Mouse (Mus musculus) urinary bladder, postnatal 14 days (tissue): ENCODE measurements around the gene Ppih.
"Not testable (repeated sequence)": the region's sequence is repeated elsewhere in the genome, so short reads cannot be mapped to it uniquely, and the experiment has no call there.

Experiments used
- DNase-seq: peaks from one replicate; pipeline ENCODE4 v3.0.0; 2021; ENCODE audit warnings: low spot score

Gene Ppih

DNA sequence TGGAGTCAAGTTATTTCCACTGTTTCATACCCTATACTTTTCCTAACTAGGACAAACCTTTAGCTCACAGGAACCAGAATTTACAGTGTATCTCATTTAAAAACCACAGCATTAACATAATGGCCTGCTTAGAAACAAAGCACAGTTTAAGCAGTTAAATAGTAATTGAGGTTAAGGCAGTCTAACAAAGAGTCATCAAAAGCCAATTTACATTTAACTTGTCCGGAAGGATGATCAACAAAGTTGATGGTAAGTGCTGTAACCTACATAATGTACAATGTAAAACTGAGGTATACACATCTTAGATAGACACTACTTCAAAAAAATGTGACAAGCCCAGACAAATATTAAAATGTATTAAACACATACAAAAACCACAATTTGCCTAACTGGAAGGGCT is 28.4 kb downstream of the Ppih start:
- DNase-seq: no peak

DNA sequence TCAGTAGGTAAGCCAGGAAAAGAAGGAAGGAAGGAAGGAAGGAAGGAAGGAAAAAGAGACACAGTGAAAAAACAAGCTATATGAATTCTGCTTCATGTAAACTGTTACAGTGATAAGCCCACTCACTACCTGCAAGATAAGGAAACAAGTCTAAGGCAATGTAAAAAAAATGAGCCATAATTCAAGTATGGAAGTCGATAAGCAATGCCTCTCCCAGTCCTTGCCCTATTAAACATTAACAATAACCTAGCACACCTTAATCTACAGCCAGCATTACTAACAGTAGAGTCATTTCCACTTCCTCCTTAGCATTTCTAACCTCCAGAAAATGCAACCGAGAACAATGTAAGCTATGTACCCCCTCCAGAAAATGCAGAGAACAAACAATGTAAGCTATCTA is 35.0 kb downstream of the Ppih start:
- no peak for DNase-seq

GRCm38 (mm10) chr4:119284861-119285260 is 35.5 kb downstream of the Ppih start:
- no peak for DNase-seq

GRCm38 (mm10) chr4:119278784-119279183 is 41.6 kb downstream of the Ppih start:
- DNase-seq: not testable (repeated sequence)

DNA sequence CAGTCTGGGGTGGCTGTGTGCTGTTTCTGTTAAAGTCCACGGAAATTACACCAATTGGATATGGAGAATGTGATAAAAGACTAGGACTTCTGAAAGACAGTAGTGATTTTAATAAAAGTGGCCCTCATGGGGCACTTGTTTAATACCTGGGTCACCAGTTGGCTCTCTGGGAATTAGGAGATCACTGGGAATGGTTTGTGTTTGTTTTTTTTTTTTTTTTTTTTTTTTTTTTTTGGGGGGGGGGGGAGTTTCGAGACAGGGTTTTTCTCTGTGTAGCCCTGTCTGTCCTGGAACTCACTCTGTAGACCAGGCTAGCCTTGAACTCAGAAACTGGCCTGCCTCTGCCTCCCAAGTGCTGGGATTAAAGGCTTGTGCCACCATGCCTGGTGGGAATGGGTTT is 44.6 kb downstream of the Ppih start:
- DNase-seq: no peak

DNA sequence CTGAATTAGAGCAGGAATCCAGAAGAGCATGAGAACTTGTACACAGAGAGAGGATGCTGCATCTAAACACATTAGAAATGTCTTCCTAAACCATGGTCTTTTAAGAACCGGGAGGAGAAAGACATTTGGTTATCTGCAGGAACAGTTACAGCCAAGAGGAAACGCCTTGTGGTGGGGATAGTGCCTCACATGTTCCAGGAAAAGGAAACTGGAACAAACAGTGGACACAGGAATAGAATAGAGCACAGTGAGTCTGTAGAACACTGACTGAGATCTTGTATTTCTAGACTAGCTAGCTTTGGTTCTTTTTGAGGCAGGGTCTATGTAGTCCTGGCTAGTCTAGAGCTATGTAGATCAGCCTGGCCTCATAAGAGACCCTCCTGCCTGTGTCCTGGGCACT is 45.1 kb downstream of the Ppih start:
- DNase-seq: no peak

DNA sequence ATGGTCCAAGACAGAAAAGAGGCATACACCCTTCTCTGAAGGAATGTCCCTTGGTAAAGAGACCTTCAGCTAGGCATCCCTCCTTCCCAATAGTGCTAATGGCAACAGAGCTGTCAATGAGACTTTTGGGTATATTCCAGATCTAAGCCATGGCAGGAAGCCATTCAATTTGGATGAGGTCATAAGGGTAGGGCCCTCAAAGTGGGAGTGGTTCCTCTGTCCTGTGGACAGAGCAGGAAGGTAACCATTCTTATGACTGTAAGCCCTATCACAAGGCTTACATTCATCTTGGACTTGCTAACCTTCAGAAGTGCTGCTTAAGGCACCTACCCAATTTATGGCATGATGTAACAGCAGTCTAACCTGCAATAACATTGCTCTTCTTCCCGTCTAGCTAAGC is 45.7 kb downstream of the Ppih start:
- DNase-seq: no peak

DNA sequence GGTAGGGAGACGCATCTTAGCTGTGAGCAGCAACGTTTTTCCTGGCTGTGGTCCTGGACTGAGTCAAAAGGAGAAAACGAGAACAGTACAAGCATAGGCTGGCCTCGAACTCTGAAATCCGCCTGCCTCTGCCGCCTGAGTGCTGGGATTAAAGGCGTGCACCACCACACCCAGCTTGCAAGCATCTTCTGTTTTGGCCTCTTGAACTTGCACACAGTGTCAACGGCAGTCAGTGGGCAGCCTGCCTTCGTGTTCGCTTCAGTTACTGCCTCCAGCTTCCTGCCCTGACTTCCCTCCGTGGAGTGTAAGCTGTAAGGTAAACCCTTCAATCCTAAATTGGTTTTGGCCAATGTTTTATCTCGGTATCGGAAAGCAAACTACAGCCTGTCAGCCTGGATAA is 53.7 kb downstream of the Ppih start:
- DNase-seq: no peak

DNA sequence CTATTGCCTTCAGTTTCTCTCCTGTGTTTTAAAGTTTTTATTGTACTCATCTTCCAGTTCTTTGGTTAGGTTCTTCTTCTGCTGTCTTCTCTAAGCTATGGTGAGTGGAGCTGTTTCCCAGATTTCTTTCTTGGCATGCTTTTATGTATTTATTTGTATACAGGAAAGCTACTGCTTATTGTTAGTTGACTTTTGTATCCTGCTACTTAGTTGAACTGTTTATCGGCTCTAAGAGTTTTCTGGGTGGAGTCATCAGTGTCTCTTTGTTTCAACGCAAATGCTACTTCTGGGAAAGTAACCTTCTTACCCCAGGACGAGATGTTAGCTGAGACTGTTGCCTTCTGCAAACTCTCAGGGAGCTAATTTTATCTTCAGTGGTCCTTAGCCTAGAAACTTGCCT is 56.9 kb downstream of the Ppih start:
- no peak for DNase-seq

GRCm38 (mm10) chr4:119262483-119262882 is 57.9 kb downstream of the Ppih start:
- DNase-seq: no peak

DNA sequence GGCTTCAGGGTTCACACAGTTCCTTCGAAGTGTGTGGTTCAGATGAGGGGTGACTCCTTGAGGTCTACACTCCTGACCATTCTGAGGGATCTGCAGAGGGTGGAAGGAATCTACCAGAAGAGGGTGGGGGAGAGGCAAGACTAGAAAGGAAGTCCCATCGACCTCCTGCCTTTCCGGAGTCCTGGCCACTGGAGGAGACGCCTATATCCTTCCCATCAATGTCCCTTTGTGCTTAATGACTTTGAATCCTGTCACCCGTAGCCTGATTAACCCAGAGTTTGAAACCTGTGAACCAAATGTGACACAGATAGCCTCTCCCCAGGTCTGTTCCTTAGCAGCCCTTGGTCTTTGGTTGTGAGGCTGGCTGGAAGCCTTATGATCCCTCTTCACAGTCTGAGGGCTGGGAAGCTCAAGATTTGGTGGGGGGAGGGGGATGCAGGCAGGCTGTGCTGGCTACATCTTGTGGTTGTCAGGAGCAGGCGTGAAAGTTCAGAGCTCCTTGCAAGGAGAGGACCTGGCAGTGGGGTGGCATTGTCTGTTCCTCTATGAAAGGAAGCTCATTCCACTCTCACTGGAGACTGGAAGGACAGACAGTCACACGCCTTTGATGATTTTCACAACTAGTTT is 59.1 kb downstream of the Ppih start:
- no peak for DNase-seq

- no peak for DNase-seq
Measured at GRCm38 (mm10) chr4:119259344-119260254, 60.7 kb downstream of the Ppih start.

DNA sequence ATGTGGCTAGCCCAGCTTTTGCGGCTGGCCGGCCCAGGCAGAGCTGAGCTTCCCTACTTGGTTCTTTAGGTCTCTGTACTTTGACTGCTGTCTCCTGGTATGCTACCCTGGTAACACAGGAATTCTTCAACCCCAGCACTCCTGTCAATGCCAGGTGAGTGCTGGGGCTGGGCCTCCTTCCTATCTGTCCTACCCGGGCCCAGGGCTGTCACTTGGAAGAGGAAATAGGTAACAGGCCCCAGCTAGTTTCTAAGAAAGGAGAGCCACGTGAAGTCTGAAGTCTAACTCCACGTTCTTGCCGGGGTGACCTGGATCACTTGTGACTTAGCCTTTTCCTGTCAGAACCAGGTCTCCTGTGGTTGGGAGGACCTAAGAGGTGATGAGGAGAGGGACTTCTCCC is 63.3 kb downstream of the Ppih start:
- no peak for DNase-seq

DNA sequence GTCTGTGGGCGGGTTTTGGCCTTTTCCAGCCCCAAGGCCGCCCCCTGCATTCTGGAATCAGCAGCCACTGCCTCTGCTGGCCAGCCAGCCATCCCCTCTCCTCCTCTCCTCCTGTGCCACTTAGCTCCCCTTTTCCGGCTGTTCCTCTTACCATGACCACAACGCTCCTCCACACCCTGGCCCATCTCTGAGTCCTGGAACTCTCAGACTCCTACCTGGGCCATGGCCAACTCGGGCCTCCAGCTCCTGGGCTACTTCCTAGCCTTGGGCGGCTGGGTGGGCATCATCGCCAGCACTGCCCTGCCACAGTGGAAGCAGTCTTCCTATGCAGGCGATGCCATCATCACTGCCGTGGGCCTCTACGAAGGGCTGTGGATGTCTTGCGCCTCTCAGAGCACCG is 65.0 kb downstream of the Ppih start, which contains the start of gene Cldn19:
TSS of gene Cldn19 (plus strand) at position 64 of the 400 bp plus-strand sequence.
- DNase-seq: no peak

DNA sequence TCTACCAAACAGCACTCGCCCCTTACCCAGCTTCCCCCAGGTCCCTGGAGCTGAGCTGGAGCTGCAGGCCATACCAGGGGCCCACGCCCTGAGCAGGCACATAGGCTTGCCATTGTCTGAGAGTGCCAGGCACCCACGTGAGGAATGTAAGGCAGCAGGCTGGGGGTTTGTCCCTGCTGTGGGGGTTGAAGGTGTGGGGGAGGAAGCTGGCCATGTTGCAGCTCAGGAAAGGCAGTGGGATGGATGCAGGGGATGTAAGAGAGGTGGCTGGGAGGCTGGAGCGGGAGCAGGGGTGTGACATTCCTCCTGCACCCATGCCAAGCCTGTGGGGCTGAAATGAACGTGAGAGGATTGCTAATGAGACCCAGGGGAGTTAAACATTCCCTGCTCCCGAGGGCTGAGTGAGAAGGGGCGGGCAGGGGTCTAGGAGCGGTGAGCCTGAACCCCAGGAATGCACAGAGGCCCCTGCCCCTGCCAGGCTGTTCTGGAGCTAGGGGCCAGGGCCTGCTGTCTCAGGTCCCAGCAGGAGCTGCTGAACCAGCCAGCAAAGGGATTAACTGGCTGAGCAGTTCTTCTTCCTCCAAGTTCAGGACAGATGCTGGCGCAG is 66.2 kb downstream of the Ppih start:
- DNase-seq: no peak

DNA sequence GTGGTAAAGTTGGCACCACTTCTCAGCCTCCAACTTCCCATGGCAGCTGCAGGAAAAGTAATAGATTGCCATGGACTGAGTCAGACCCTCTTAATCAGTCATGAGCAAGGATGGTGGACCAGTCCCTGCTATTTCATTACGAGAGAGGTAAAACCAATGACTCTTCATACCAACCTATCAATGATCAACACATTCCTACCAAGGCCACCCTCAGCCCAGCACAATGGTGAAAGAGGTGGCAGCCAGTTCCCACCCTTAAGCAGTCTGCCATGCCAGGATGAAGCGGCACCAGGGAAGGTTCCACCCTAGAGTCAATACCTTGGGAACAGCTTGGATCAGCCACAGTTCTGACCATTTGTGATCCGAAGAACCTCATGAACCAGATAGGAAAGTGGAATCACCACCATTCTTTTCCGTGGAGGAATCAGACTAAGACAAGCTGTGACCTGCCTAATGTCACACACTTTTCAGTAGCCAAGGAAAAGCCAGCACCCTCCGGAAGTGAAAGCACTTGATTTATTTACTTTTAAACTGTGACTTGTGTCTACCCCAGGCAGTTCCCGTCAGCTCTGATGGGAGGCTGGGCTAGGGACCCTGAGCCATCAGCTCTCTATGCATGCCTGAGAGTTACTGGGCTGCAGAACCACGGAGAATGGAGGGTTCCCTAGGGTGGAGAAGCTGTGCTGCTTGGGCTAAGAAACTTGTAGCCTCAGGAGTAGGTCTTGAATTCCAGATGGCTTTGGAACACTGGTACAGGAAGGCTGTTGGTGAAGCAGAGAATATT is 68.1 kb downstream of the Ppih start:
- DNase-seq: no peak
